Mouse (Mus musculus): ENCODE data around the gene Eef2kmt. TPM values are rescaled to one million over a fixed set of nuclear protein-coding genes. Genes with fewer than 3 reads are reported as not detected.
"Not testable (repeated sequence)": the region's sequence is repeated elsewhere in the genome, so short reads cannot be mapped to it uniquely, and the experiment has no call there.

Eef2kmt gene
- 1 to 10 TPM; 3.8 to 6.8 (median 5.6) TPM for total RNA-seq (2022)

DNA sequence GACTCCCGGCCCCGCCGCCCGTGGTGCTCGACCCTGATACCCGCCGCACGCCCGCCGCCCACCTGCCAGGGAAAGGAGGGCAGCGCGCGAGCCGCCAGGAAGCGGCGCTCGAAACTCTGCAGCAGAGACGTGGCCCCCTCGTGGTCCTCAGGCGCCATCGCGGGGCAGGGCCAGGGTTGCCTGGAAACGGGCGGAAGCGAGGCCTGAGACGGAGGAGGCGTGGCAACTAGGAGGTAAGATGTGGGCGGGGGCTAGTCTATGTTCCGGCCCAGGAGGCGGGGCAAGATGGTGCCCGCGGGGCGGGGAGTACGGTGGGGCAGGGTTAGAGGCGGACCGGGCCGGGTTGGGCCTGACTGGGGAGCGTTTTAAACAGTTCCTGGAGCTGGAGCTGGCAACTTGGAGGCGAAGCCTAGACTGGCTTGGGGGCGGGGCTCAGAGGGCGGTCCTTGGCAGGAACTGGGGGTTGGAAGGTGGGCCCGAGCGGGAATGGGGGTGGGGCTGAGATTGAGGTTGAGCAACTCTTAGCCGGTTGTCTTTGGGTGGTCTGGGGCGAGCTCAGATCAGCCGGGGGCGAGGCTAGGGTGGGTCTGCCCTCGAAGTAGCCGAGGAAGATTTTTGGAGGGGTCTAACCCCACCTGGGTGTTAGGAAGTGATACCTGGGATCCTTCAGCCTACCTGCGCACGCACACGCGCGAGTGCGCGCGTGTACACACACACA lies at the start of gene Eef2kmt:
TSS of gene Eef2kmt (minus strand) at position 205 of the 718 bp plus-strand sequence.
- DNase-seq (ENCODE audit: low spot score in 2 of 2), result peak; percentile 84 to 97

DNA sequence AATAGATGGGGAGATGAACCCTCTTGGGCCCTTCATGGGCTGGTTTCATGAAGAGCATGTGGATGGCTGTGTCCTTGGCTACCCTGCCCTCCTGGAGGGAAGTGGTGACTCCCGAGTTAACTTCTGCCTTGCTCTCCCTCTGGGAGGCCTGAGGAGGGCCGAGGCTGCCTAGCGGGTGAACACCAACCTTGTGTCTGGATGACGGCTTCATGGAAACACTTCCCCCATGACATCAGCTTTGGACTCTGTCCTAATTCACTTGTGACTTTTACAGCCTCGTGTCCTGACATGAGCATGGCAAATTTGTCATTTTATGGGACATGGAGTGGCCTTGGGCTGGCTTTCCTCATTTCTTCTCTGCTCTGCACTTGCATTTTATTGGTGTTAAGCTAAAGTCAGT lies 39.5 kb upstream of the Eef2kmt start:
- DNase-seq (ENCODE audit: low spot score in 2 of 2), result no peak

- no peak for DNase-seq (ENCODE audit: low spot score in 2 of 2)
These were observed 29.6 kb upstream of the Eef2kmt start for GRCm38 (mm10) chr16:5285376-5285775.

- no peak for DNase-seq (ENCODE audit: low spot score in 2 of 2)
These were observed 26.9 kb upstream of the Eef2kmt start for GRCm38 (mm10) chr16:5282686-5283085.

- DNase-seq (ENCODE audit: low spot score in 2 of 2), result no peak
These were observed 23.9 kb upstream of the Eef2kmt start for GRCm38 (mm10) chr16:5279571-5280222.

GRCm38 (mm10) chr16:5272371-5272770 lies 16.6 kb upstream of the Eef2kmt start:
- no peak for DNase-seq (ENCODE audit: low spot score in 2 of 2)

GRCm38 (mm10) chr16:5271411-5272035 lies 15.7 kb upstream of the Eef2kmt start:
- no peak for DNase-seq (ENCODE audit: low spot score in 2 of 2)

DNA sequence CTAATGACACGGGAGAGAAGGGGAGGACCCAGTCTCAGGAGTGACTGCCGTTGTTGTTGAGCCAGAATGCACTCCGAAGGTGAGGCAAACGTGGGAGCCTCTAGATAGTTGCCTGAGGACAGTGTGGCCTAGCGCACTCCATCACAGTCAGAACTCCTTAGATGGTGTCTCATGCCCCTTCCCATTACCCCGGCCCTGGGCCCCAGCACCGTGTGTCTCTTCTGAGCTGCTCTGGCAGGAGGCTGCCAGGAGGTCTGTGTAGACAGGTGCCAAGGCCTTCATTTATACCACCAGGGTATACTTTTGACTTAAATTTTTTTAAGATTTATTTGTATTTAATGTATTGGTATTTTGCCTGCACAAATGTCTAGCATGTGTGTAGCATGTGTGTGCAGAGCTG lies 8.1 kb upstream of the Eef2kmt start:
- no peak for DNase-seq (ENCODE audit: low spot score in 2 of 2)

DNA sequence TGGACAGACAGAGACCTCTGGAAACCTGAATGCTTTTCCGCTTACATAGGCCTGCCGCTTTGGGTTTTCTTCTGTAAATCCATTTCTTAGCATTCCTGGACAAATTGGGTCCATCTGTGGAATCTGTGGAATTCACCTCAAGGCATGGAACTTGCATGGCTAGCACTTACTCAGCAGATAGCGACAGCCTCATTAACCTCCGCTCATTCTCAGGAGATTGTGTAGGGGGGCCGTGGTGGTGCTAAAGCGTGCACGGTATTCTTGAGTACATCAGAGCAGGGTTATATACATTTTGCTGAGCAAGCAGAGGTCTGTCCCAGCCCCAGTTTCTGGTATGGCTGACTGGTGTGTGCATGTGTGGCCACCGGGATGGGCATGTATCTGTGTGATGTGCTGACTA lies 7.4 kb upstream of the Eef2kmt start:
- no peak for DNase-seq (ENCODE audit: low spot score in 2 of 2)

GRCm38 (mm10) chr16:5255081-5255740 lies 572 bp downstream of the Eef2kmt start:
- DNase-seq (ENCODE audit: low spot score in 2 of 2), result no peak

GRCm38 (mm10) chr16:5254346-5255025 lies 1.3 kb downstream of the Eef2kmt start:
- DNase-seq (ENCODE audit: low spot score in 2 of 2), result no peak

- DNase-seq (ENCODE audit: low spot score in 2 of 2), result no peak
These were observed 3.5 kb downstream of the Eef2kmt start for GRCm38 (mm10) chr16:5252260-5252659.

GRCm38 (mm10) chr16:5250891-5251290 lies 4.9 kb downstream of the Eef2kmt start:
- DNase-seq (ENCODE audit: low spot score in 2 of 2), result no peak

GRCm38 (mm10) chr16:5244411-5244810 lies 11.4 kb downstream of the Eef2kmt start:
- no peak for DNase-seq (ENCODE audit: low spot score in 2 of 2)

DNA sequence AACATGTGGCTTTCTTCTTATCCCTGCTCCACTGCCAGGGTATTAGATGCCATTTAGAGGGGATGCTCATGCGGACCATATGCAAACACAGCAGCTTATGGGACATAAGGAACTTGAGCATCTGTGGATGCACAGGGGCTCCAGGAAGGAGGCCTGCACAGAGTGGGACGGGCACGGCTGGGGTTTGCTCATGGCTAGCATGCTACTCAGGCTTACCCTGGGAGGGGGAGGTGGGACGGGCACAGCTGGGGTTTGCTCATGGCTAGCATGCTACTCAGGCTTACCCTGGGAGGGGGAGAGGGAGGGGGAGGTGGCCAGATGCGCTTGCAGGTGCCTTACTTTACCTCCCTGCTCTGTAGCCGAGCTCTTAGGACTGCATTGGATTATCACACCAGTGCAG lies 12.9 kb downstream of the Eef2kmt start:
- DNase-seq (ENCODE audit: low spot score in 2 of 2), result no peak

DNA sequence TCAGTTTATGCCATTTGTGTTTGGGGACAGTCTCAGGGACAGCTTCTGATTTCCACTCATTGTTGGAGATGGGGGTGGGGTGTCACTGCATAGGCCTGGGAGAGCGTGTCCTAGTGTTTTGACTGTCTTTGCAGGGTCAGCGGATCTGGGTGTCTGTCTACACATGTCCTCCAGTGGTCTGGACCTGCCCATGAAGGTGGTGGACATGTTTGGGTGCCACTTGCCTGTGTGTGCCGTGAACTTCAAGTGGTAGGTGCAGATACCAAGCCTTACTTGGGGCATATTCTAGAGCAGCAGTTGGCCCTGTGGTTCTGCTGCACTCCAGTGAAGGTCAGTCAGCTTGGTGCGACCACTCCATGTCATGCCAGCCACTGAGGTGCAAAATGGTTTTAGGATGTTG lies 13.4 kb downstream of the Eef2kmt start:
- no peak for DNase-seq (ENCODE audit: low spot score in 2 of 2)

DNA sequence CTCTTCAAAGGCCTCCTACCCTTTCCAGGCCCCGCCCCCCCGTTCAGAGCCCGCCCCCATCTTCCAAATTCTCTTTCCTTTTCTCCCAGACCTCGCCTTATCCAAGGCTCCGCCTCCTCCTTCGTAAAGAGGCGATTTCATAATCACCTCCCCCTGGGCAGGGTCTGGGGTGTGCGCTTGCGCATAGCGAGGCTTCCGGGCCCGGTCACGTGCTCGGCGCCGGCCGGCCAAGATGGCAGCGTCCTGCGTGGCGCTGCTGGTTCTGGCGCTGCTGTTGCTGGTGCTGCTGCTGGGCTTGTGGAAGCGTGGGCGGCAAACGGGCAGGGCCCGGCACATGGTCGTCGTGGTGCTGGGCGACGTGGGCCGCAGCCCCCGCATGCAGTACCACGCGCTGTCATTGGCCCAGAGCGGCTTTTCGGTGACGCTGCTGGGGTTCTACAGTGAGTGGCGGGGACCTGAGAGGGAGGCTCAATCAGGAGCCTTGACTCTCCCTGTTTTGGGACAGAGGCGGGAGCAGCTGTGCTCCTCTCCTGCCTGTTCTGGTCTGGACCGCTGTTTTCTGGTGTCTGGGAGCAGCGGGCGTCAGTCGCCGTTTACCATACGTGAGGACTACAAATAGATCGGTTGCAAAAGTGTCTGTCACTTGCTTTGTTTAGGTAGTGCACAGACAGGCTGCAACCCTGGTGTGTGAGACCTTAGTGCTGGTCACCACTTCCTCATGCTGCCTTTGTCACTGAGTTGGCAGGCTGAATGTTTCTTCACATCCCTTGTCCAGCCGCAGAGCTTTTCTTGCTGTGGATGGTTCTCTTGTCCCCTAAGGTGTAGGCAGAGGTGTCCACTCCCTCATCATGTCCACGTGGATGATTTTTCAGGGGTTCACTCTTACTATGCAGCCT lies 22.1 kb downstream of the Eef2kmt start, which contains the start of gene Alg1:
TSS of gene Alg1 (plus strand) at position 204 of the 896 bp plus-strand sequence.
- DNase-seq (ENCODE audit: low spot score in 2 of 2), result peak; percentile 86 to 94

DNA sequence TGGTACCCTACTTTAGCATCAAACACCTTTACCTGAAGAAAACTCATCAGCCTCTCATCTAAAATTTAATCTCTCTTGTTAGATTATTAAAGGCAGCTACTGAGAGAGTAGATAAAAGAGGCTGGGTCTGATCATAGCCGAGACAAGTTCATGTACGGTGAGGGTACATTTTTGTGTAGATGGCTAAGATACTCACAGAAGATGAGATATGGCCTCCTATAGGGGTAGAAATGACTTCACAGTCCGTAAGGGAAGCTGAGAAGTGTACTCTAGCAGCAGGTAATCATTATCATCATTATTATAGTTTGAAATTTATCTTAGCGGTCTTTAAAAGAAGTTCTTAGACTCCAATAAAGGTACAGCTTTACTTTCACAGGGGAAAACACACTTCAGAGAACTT lies 22.8 kb downstream of the Eef2kmt start:
- no peak for DNase-seq (ENCODE audit: low spot score in 2 of 2)

DNA sequence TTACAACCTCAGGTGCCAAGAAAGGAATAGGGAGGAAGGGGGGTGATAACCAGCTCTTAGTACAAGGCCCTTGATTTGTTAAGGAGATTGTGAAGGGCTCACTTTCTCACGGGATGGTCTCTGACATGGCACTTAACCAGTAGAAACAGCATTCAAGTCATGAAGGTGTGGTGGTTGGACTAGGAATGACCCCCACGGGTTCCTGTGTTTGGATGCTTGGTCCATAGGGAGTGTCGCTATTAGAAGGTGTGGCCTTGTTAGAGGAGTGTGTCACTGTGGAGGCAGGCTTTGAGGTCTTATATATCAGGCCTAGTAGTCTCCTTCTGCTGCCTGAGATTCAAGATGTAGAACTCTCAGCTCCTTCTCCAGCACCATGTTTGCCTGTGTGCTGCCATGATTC lies 27.7 kb downstream of the Eef2kmt start:
- not testable (repeated sequence) for DNase-seq (ENCODE audit: low spot score in 2 of 2)

GRCm38 (mm10) chr16:5227501-5227900 lies 28.3 kb downstream of the Eef2kmt start:
- not testable (repeated sequence) for DNase-seq (ENCODE audit: low spot score in 2 of 2)

Data from left cerebral cortex, adult 8-10 months (tissue).